Mouse (Mus musculus) hindbrain, embryonic 14.5 days (tissue): ENCODE measurements around the gene Cdc6. TPM values are rescaled to one million over a fixed set of nuclear protein-coding genes. Genes with fewer than 3 reads are reported as not detected.

Experiments
- ATAC-seq: fragments of 200-750 bp; cut with Nextera tagmentation; 2 replicates; pipeline ENCODE4 v1.8.0; 2017; ENCODE audit warnings: moderate number of reproducible peaks, mild to moderate bottlenecking, moderate TSS enrichment, moderate library complexity; ENCODE audit not compliant: low FRiP score
- DNase-seq: peaks from one replicate; pipeline ENCODE4 v3.0.0-alpha.2; 2015; ENCODE audit warnings: low spot score
- H3K27ac ChIP-seq: fragments of 300-500 bp; sonication (generic); 2 replicates; pipeline ENCODE4 v1.5.1; 2014; ENCODE audit warnings: mild to moderate bottlenecking, moderate library complexity
- H3K27me3 ChIP-seq: fragments of 300-500 bp; sonication (generic); 2 replicates; pipeline ENCODE4 v1.6.1; 2014; ENCODE audit warnings: mild to moderate bottlenecking, low read length, mixed read lengths; ENCODE audit not compliant: control insufficient read depth, insufficient read depth
- H3K36me3 ChIP-seq: fragments of 300-500 bp; sonication (generic); replicated peaks from 2 replicates; pipeline ENCODE4 v1.6.1; 2014; ENCODE audit not compliant: control insufficient read depth, insufficient read depth
- H3K4me1 ChIP-seq: fragments of 300-500 bp; sonication (generic); replicated peaks from 2 replicates; pipeline ENCODE4 v1.6.1; 2014; ENCODE audit warnings: antibody characterized with exemption, low read length, mixed read lengths; ENCODE audit not compliant: control insufficient read depth, insufficient read depth
- H3K4me2 ChIP-seq: fragments of 300-500 bp; sonication (generic); replicated peaks from 2 replicates; pipeline ENCODE4 v1.6.1; 2014; ENCODE audit warnings: mild to moderate bottlenecking, moderate library complexity
- H3K4me3 ChIP-seq: fragments of 300-500 bp; sonication (generic); replicated peaks from 2 replicates; pipeline ENCODE4 v1.5.1; 2014; ENCODE audit warnings: mild to moderate bottlenecking, low read length
- H3K9ac ChIP-seq: fragments of 300-500 bp; sonication (generic); 2 replicates; pipeline ENCODE4 v1.6.1; 2014
- H3K9me3 ChIP-seq: fragments of 300-500 bp; sonication (generic); 2 replicates; pipeline ENCODE4 v1.6.1; 2016; ENCODE audit warnings: low read length; ENCODE audit not compliant: control insufficient read depth
- WGBS: fragments of 180-500 bp; shearing (Covaris S2); extraction: QIAGEN DNeasy Blood & Tissue Kit; methylation state at CpG from one replicate; pipeline ENCODE4 v1.1.7; 2014; 5-methylcytosine and 5-hydroxymethylcytosine counted together
- polyA plus RNA-seq: library from polyadenylated mRNA; unstranded; fragments of >200 nt; fragmentation: Nextera tagmentation; extraction: Ambion mirVana; gene quantifications from 2 replicates; pipeline ENCODE4 v1.2.1, GENCODE M21; 2014

Cdc6 gene
- polyA plus RNA-seq, 1 experiment from 2014 or later: 4.3 TPM

GRCm38 (mm10) chr11:98939084-98939952 is 31.7 kb downstream of the Cdc6 start:
- Histone ChIP-seq H3K9me3 (no peaks in the 10 kb centered on the region), H3K27ac (no peak overlapping the region), H3K4me2 (peak overlapping the region; percentile 83), H3K4me1 (peaks cover 73% of the 10 kb centered on the region), H3K36me3 (no peaks in the 10 kb centered on the region), H3K4me3 (0 out of 2 replicates have a peak overlapping the region, but pooled peaks have one; percentile 47), H3K9ac (0 out of 2 replicates have a peak overlapping the region, but pooled peaks have one; percentile 20), H3K27me3 (no peaks in the 10 kb centered on the region)
- WGBS: 54% methylated on average over 15 of the region's 15 CpGs
- ATAC-seq (no peak), DNase-seq (no peak)

- Histone ChIP-seq H3K36me3 (no peaks in the 10 kb centered on the region), H3K4me2 (peak overlapping the region; percentile 83), H3K4me3 (no peak overlapping the region), H3K4me1 (peaks cover 80% of the 10 kb centered on the region), H3K9me3 (no peaks in the 10 kb centered on the region), H3K27ac (0 out of 2 replicates have a peak overlapping the region, but pooled peaks have one; percentile 29), H3K27me3 (no peaks in the 10 kb centered on the region), H3K9ac (no peak overlapping the region)
- ATAC-seq: no peak
- no peak for DNase-seq
- 53% methylated on average over 11 of the region's 11 CpGs for WGBS
Observed at GRCm38 (mm10) chr11:98939953-98940641, 32.5 kb downstream of the Cdc6 start.

DNA sequence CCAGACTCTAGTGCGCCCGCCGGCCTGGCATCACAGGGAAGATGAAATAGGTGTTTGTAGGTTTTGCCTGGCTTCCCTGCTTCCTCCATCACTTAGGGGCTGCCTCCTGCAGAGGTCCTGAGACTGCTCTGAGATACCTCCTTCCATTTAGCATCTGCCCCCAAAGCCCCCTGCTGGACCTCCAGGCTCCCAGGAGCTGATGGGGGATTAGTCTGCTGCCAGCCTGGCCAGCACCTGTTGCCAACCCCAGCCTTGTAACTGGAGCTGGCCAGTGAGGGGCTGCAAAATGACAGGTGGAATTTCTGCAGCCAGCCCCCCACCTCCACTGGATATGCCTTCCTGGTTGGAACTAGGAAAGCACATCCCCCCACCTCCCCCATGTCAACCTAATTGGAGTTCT is 33.2 kb downstream of the Cdc6 start:
- 29% methylated on average over 3 of the region's 3 CpGs for WGBS
- H3K36me3 ChIP-seq: no peaks in the 10 kb centered on the region
- DNase-seq (no peak), ATAC-seq (no peak)
- peaks cover 82% of the 10 kb centered on the region for H3K4me1 ChIP-seq
- no peaks in the 10 kb centered on the region for H3K27me3 ChIP-seq
- peak overlapping the region; percentile 44; the same call in 1 of the 2 replicates for H3K4me3 ChIP-seq
- peak overlapping the region; percentile 83 for H3K4me2 ChIP-seq
- peak overlapping the region; percentile 82 for H3K27ac ChIP-seq
- no peaks in the 10 kb centered on the region for H3K9me3 ChIP-seq
- peak overlapping the region; percentile 56; the same call in 1 of the 2 replicates for H3K9ac ChIP-seq

DNA sequence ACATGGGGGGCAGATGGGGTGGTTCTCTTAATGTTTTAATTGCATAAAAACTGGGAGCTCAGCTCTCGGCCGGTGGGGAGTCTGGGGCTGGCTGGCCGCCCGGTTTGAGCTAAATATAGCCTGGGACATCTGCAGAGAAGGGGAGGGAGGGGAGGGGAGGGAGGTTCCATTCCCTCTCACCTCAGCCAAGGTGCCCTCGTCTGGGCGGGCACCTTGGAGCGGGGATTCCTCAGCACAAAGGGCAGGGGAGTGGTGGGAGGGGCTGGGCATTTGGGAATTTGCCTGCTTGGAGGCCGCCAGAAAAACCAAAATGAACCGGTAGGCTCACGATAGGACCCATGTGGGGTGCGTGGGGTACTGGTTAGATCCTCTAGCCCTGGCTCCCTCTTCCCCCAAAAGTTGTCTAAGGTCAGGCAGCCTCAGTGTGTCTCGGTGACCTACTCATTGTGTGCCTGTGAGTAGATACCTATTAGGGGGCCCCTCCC is 33.8 kb downstream of the Cdc6 start:
- 3% methylated on average over 12 of the region's 12 CpGs for WGBS
- Histone ChIP-seq H3K36me3 (no peaks in the 10 kb centered on the region), H3K27me3 (no peaks in the 10 kb centered on the region), H3K4me3 (peak overlapping the region; percentile 44), H3K27ac (peak overlapping the region; percentile 82), H3K4me2 (peak overlapping the region; percentile 83), H3K4me1 (peaks cover 76% of the 10 kb centered on the region), H3K9me3 (no peaks in the 10 kb centered on the region), H3K9ac (peak overlapping the region; percentile 56)
- ATAC-seq (no peak), DNase-seq (no peak)

DNA sequence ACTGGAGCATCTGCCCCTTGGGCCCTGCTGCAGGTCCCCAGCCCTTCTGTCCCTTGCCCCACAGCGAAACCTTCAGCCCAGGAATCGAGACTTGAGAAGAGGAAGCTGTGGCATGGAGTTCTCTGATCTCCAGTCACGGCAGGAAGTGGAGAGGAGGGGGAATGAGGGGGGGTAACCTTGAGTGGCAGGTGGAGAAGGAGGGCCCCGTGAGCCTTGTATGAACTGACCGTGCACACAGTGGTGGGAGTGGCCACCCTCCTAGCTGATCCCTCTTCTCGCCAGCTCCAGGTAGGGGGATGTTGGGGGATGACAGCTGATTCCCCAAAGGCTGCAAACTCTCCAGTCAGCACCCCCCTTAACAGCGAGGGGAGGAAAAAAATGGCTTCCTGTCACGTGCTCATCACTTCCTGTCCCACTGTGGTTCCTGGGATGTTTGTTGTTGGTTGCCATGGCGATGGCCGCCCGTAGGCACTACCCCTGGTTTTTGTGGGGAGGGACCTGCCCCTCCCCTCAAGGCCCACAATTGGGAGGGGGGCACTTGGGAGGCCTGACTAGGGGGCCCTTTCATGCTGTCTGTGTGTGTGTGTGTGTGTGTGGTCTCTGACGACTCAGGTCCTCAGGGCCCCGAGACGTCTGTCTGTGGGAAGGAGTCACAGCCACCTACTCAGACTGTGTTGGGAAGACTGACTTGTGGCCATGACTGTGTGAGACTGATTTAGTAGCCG is 34.4 kb downstream of the Cdc6 start:
- WGBS: 3% methylated on average over 15 of the region's 15 CpGs
- peak overlapping the region; percentile 44 for H3K4me3 ChIP-seq
- H3K36me3 ChIP-seq: no peaks in the 10 kb centered on the region
- peaks cover 70% of the 10 kb centered on the region for H3K4me1 ChIP-seq
- no peaks in the 10 kb centered on the region for H3K27me3 ChIP-seq
- H3K9ac ChIP-seq: peak overlapping the region; percentile 56
- peak overlapping the region; percentile 82 for H3K27ac ChIP-seq
- peak overlapping the region; percentile 83 for H3K4me2 ChIP-seq
- DNase-seq (peak; percentile 79), ATAC-seq (peak; percentile 35)
- no peaks in the 10 kb centered on the region for H3K9me3 ChIP-seq

DNA sequence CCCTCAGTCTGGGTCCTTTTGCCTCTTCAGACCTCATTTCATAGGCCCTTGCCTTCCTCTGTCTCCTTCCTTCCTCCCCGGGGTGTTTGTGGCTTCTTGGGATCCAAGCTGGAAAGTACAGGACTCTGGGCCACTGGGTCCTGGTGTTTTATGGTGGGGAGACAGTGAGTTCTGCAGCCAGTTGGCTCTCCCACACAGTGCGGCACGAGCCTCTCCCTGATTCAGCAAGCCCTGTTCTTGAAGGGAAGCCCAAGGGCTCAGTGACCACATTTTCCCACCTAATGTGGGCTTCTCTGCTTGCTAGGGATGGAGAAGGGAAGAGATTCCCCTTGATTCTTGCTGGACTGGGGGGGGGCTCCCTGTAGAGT is 34.9 kb downstream of the Cdc6 start:
- H3K27ac ChIP-seq: peak overlapping the region; percentile 82
- 45% methylated on average over 3 of the region's 3 CpGs for WGBS

DNA sequence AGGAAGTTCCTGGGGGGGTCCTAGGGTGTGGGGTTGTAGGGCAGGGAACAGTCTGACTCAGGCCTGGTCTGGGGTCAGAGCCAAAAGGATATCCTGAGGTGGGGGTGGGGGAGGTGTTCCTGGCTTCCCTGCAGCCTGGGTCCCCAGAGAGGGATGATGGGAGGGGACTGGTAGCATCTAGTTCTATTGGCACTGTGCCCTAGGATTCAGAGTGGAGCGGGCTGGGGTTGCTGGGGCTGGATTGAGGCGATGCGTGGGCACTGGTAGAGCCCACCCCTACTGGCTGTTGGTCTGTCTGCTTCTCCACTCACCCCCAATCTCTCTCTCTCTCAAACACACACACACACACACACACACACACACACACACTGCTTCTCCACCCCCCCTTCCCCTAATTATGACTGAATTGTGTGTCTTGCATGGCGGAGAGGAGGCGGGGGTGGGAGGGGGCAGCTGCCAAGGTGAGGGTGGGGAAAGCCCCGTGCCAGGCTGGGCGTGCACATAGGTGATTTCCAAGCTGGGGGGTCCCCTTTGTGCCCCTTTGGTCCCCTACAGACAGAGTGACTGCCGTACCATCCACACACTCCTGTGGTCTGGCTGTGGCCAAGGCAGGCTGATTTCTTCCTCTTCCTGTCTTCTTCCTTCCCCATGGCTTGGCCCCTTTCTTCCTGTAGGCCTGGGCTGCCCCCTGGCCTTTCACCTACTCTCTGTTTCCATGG is 35.5 kb downstream of the Cdc6 start:
- Histone ChIP-seq H3K27ac (peak overlapping the region; percentile 82), H3K9me3 (no peaks in the 10 kb centered on the region), H3K4me3 (no peak overlapping the region), H3K9ac (0 out of 2 replicates have a peak overlapping the region, but pooled peaks have one; percentile 4), H3K36me3 (no peaks in the 10 kb centered on the region), H3K4me1 (peaks cover 68% of the 10 kb centered on the region), H3K27me3 (no peaks in the 10 kb centered on the region), H3K4me2 (peak overlapping the region; percentile 21)
- peak; percentile 22; the same call in 1 of the 2 replicates for ATAC-seq
- DNase-seq: no peak
- 56% methylated on average over 8 of the region's 8 CpGs for WGBS

More for the DNA sequence above, 34.9 kb downstream of the Cdc6 start:
- Histone ChIP-seq H3K4me1 (peaks cover 68% of the 10 kb centered on the region), H3K4me2 (peak overlapping the region; percentile 83), H3K36me3 (no peaks in the 10 kb centered on the region), H3K9ac (peak overlapping the region; percentile 56), H3K27me3 (no peaks in the 10 kb centered on the region), H3K9me3 (no peaks in the 10 kb centered on the region), H3K4me3 (peak overlapping the region; percentile 44)
- ATAC-seq (no peak), DNase-seq (no peak)

DNA sequence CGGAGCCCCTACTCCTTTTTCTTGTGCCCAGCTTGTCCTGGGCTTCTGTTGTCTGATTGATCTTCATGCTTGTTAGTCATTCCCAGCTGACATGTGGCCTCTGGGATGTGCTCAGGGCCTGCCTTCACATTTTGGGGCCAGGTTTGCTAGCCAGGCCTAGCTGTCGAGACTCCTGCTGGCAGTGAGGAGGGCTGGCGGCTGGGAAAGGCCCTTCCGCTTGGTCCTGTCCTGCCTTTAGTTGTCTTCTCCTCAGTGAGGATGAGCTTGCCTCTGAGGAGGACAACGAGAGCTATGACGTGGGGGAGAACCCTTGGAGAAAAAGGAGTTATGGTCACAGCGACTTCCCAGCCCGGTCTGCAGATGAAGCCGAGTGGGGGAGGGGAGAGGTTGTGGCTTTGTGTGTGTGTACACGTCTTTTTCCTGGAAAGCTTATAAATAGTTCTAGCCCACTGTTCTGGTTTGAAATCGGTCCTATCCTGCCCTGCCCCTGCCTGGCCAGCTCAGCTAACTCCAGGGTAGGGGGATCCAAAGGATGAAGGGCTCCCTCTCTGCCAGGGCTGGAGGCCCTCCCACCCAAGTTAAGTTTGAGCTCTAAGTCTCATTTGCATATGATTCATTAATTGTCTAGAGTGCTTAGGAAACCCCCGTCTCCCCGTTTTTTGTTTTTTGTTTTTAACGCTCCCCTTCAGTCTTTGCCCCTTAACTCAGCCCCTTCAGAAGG is 36.3 kb downstream of the Cdc6 start:
- H3K4me2 ChIP-seq: peak overlapping the region; percentile 21; the same call in 1 of the 2 replicates
- DNase-seq (no peak), ATAC-seq (no peak)

More for the DNA sequence above, 36.3 kb downstream of the Cdc6 start:
- Histone ChIP-seq H3K27ac (peak overlapping the region; percentile 82), H3K36me3 (no peaks in the 10 kb centered on the region), H3K9ac (no peak overlapping the region), H3K4me3 (no peak overlapping the region), H3K4me1 (peaks cover 61% of the 10 kb centered on the region), H3K27me3 (no peaks in the 10 kb centered on the region), H3K9me3 (no peaks in the 10 kb centered on the region)
- WGBS: 30% methylated on average over 14 of the region's 14 CpGs
